Mouse (Mus musculus): ENCODE data around the gene Clint1. TPM values are rescaled to one million over a fixed set of nuclear protein-coding genes. Genes with fewer than 3 reads are reported as not detected.

Clint1 gene
- 10 to 100 TPM; 27.8 to 35.3 TPM for total RNA-seq (2021)
- long read RNA-seq, experiment 1, transcript Clint1-202 (12 exons, 3,365 nt): minor isoform, 9 of 41 reads
- long read RNA-seq, experiment 1, transcript Clint1-201 (12 exons, 3,311 nt): major isoform, 23 of 41 reads
- long read RNA-seq, experiment 1, partial matches to known transcripts: 5 of 41 reads
- long read RNA-seq, experiment 1, other reads (novel, unspliced or antisense): 4 of 41 reads
- long read RNA-seq, experiment 2, transcript Clint1-202 (12 exons, 3,365 nt): minor isoform, 19 of 74 reads
- long read RNA-seq, experiment 2, transcript Clint1-201 (12 exons, 3,311 nt): major isoform, 40 of 74 reads
- long read RNA-seq, experiment 2, partial matches to known transcripts: 3 of 74 reads
- long read RNA-seq, experiment 2, other reads (novel, unspliced or antisense): 12 of 74 reads

GRCm38 (mm10) chr11:45851516-45852123 lies at the start of gene Clint1:
TSS of gene Clint1 (plus strand) at chr11:45852051.
- DNase-seq: peak; percentile 82

DNA sequence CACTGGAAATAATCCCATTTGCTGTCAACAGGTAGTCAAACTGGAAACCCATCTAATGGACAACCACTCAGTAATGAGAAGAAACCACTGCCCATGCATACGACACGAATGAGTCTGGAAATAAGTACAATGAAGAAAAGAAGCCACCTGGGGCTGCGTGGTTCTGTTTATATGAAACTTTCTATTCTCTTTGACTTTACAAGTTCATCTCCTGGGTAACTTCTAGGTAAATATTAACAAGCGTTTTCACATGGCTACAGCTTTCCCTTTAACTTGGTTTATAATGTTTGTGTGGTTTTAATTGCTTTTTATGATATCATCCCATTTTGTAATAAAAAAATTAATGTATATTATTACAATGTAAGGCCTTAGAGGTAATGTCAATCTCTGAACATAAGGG lies 47.8 kb upstream of the Clint1 start:
- no peak for DNase-seq

GRCm38 (mm10) chr11:45805312-45805772 lies 46.5 kb upstream of the Clint1 start:
- no peak for DNase-seq

DNA sequence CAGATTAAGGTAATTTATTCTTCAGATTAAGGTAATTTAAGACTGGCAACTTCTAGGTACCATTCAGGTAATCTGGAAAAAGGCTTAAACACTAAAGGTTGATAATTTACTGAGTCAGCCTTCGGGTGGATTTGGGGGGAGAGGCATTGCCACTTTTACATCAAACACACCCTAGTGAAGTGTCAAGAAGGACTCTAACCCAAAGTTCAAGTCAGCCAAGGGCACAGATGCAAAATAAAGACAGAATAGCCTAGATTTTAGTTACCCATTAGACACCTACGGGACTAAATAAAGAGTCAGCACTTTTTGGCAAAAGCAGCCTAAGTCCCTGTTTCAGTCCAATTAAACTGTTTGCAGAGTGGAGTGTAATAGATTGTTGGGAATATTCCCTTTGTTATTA lies 46.0 kb upstream of the Clint1 start:
- no peak for DNase-seq

GRCm38 (mm10) chr11:45806264-45806663 lies 45.6 kb upstream of the Clint1 start:
- no peak for DNase-seq

DNA sequence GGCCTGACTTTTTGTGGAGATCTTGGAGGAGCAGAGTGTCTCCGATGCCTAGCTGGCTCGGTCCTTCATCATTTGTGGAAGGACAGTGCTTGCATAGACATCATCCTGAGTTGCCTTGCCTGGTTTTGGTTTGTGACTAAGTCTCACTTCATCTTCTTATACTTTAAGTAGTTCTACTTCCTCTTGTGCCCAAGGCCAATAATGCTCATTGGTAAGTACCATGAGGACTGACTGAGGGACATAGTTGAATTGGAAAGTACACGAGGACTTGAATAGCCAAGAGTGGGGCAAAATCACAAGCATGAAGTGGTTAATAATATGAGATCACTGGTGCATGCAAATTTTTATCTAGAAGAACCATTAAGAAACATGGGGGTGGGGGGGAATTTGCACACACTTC lies 45.0 kb upstream of the Clint1 start:
- no peak for DNase-seq

- DNase-seq: no peak
Measured at GRCm38 (mm10) chr11:45807820-45808219, 44.0 kb upstream of the Clint1 start.

DNA sequence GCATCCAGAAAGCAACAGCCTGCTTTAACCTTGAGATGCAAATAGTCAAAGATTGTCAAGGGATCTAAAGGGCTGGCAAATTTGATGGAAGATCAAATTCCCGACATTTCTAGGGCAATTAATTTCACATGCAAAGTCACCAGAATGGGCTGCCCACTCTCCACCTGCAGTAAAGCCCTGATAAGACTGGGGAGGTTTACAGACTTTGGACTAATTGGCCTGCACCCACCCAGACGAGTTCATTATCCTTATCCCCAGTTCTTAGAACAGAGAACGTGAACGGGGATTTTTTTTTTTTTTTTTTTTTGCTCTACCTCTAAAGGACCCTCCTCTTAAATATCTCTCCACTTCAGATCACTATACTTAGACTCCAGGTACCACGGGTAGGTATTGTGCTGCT lies 42.4 kb upstream of the Clint1 start:
- DNase-seq: no peak

DNA sequence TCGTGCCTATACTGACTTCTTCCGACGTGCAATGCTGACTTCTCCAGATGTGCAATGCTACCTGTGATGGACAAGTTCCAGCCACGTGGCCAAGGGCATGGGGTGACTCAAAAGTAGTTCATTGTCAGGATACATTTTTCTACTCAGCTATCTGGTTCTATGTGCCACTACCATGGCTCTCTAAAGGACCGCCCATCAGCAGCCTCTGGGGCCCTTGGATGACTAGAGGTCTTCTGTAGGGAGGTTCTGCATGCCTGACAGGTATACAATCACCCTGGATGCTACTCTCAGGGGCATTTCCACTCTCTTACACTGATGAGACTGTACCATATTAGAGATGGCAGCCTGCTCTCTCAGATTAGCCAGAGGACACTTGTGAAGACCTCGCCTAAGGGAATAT lies 41.8 kb upstream of the Clint1 start:
- DNase-seq: no peak

GRCm38 (mm10) chr11:45810805-45811204 lies 41.0 kb upstream of the Clint1 start:
- DNase-seq: no peak

DNA sequence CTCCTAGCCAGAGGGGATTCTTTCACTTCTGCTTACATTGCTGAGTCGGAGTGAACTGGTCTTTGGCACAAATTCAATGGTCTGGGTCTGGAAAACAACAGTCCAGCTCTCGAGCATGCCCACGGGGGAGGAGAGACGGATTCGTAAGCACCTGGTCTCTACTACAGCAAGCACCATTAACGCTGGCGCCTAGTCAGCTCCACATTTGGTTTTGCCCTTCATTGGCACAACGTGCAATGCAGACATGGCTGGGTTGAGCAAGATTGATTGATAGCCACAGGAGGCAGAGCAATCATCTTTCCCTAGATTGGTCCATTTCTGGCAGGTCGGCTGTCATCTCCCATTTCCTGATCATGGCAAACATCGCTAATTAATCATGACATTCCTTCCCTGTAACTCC lies 36.2 kb upstream of the Clint1 start:
- no peak for DNase-seq

DNA sequence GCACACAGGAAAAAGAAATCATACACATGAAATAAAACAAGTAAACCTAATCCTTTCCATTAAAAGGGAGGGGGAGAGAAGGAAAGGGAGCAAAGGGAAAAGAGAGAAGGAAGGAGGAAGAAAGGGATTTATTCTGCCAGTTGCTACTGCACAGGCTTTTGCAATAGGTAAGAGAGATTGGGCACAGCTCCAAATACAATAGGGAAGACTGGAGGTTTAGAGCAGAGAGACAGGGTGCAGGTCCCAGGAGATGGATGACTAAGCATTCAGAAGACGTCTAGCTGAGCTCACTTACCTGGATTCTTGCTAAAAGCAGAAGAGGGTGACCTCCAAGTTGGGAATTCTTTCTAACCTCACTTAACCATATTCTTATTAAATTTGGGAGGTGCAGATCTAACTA lies 35.1 kb upstream of the Clint1 start:
- no peak for DNase-seq

DNA sequence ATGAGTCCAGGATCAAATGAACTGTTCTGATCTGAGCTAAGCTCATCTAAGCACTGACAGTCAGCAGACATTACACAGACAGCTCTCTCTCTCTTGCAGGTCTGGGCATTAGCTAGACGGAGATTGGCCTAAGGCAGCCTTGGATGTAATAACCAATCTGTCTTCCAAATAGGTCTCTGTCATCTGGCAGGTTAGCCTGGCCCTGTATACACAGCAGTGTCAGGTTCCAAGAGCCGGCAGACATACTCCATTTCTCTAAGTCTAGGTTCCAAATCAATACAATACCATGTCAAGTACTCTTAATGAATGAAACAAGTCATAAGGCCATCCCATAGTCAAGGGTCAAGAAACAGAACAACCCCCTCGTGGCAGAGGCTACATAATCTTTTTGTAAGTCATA lies 33.9 kb upstream of the Clint1 start:
- peak; percentile 34 for DNase-seq

DNA sequence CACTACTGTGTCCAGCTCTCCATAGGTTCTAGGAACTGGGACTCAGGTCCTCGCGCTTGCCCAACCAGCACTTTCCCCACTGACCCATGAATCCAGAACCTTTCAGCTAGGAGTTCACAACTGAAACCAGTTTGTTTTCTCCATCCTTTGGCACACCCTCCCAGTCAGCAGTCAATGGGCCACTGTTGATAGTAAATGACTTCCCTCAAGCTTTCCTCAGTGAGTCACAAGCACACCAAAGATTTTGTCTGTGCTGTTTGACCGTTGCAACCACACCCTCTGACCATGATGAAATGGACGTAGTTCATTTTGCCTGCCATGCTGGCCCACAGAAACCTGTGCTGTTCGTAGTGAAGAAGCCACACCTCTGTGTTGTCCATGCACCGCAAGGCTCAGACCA lies 30.9 kb upstream of the Clint1 start:
- DNase-seq: no peak

DNA sequence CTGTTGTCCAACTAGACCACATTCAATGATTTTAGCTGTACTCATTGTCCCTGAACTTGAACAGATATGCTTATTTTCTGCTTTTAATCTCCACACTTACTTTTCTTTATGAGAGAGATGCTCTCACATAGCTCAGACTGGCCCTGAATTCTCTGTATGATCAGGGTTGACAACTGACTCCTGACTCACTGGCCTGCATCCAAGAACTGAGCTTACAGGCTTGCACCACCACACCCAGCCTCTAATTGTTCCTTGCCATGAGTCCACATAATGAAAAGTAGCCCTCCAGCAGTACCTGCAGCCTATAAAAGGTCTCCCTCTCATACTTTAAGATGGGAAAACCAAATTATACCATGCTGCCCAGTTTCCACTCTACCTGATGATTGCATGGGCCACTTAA lies 21.7 kb upstream of the Clint1 start:
- no peak for DNase-seq

GRCm38 (mm10) chr11:45830743-45831310 lies 21.0 kb upstream of the Clint1 start:
- no peak for DNase-seq

DNA sequence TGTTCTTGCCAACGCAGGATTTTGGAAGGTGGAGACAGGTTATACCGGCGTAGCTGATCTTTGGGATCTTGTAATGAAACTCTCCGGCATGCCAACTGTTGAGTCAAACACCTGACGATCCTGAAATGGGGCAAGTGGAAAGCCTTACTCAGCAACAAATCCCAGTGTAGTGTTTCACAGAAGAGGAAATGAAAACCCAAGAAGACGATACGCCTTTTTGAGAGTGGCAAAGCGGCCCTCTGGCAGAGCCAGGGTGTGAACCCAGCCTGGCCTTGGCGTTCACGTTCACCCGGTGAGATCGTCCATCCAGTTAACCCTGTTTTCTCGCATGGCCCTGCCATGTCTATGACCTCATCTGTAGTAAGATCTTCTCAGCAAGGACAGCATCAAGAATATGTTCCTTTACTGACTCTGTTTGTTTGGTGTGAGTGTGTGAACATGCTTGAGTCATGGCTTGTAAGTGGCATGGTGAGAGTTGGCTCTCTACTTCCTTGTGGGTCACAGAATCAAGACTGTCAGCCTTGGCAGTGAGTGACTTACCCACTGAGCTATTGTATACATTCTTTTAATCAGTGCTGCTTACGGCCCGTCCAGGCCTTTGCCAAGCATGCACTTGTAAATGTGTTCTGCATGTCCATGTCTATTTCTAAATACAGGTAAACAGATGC lies 20.2 kb upstream of the Clint1 start:
- peak; percentile 23 for DNase-seq

- no peak for DNase-seq
Measured at GRCm38 (mm10) chr11:45835625-45836255, 16.1 kb upstream of the Clint1 start.

GRCm38 (mm10) chr11:45837257-45837817 lies 14.5 kb upstream of the Clint1 start:
- DNase-seq: no peak

- DNase-seq: no peak
Measured at GRCm38 (mm10) chr11:45838450-45838849, 13.4 kb upstream of the Clint1 start.

GRCm38 (mm10) chr11:45840332-45840731 lies 11.5 kb upstream of the Clint1 start:
- DNase-seq: no peak

GRCm38 (mm10) chr11:45846008-45846407 lies 5.8 kb upstream of the Clint1 start:
- no peak for DNase-seq
